Mouse (Mus musculus) embryonic facial prominence, embryonic 14.5 days (tissue): Measurements from ENCODE around the gene Il17f. TPM values are rescaled to one million over a fixed set of nuclear protein-coding genes. Genes with fewer than 3 reads are reported as not detected.

Source experiments
- ATAC-seq: fragments of 200-750 bp; cut with Nextera tagmentation; 2 replicates; pipeline ENCODE4 v1.8.0; 2017; ENCODE audit warnings: low read depth, moderate number of reproducible peaks, moderate TSS enrichment
- DNase-seq: peaks from one replicate; pipeline ENCODE4 v3.0.0-alpha.2; 2015; ENCODE audit warnings: low spot score
- H3K27ac ChIP-seq: fragments of 300-500 bp; sonication (generic); replicated peaks from 2 replicates; pipeline ENCODE4 v1.5.1; 2014; ENCODE audit warnings: low read depth, mild to moderate bottlenecking, low read length, moderate library complexity
- H3K27me3 ChIP-seq: fragments of 300-500 bp; sonication (generic); replicated peaks from 2 replicates; pipeline ENCODE4 v1.6.1; 2014; ENCODE audit warnings: low read length; ENCODE audit not compliant: control insufficient read depth, insufficient read depth
- H3K36me3 ChIP-seq: fragments of 300-500 bp; sonication (generic); 2 replicates; pipeline ENCODE4 v1.6.1; 2014; ENCODE audit warnings: low read length, mixed read lengths; ENCODE audit not compliant: control insufficient read depth, insufficient read depth
- H3K4me1 ChIP-seq: fragments of 300-500 bp; sonication (generic); 2 replicates; pipeline ENCODE4 v1.6.1; 2014; ENCODE audit warnings: antibody characterized with exemption, low read length; ENCODE audit not compliant: control insufficient read depth, insufficient read depth
- H3K4me2 ChIP-seq: fragments of 300-500 bp; sonication (generic); 2 replicates; pipeline ENCODE4 v1.6.1; 2014; ENCODE audit warnings: low read depth, mild to moderate bottlenecking, low read length, moderate library complexity, mixed read lengths
- H3K4me3 ChIP-seq: fragments of 300-500 bp; sonication (generic); 2 replicates; pipeline ENCODE4 v1.5.1; 2014; ENCODE audit warnings: low read depth, mild to moderate bottlenecking, low read length
- H3K9ac ChIP-seq: fragments of 300-500 bp; sonication (generic); 2 replicates; pipeline ENCODE4 v1.6.1; 2014; ENCODE audit warnings: low read depth, mild to moderate bottlenecking, low read length, moderate library complexity, mixed read lengths
- H3K9me3 ChIP-seq: fragments of 300-500 bp; sonication (generic); 2 replicates; pipeline ENCODE4 v1.6.1; 2016; ENCODE audit warnings: low read length; ENCODE audit not compliant: control insufficient read depth
- WGBS: fragments of 180-500 bp; shearing (Covaris S2); extraction: QIAGEN DNeasy Blood & Tissue Kit; methylation state at CpG from one replicate; pipeline ENCODE4 v1.1.7; 2014; 5-methylcytosine and 5-hydroxymethylcytosine counted together
- polyA plus RNA-seq: library from polyadenylated mRNA; unstranded; fragments of >200 nt; fragmentation: Nextera tagmentation; extraction: Ambion mirVana; gene quantifications from 2 replicates; pipeline ENCODE4 v1.2.1, GENCODE M21; 2014

Il17f gene
- polyA plus RNA-seq, 1 experiment from 2014 or later = not detected

DNA sequence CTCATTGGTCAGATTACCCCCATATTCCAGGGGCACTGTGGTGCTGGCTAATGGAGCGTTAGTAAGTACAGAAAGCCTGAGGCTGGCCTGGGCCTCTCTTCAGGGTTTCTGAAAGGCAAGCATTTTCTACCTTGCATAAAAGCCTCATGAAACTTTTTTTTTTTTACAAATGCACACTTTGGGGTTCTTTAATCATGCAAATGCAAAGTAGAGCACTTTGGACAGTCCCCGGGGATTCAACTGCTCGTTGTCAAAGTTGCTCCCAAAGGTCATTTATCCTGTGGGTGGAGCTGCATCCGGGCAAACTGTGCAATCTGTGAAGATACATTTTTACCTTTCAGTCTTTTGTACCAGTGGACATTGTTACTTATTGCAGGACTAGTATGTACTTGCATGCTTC, 29.0 kb downstream of the Il17f start:
- H3K9me3 ChIP-seq = no peaks in the 10 kb centered on the region
- no peaks in the 10 kb centered on the region for H3K4me1 ChIP-seq
- no peak overlapping the region for H3K4me2 ChIP-seq
- H3K9ac ChIP-seq = no peak overlapping the region
- no peak overlapping the region for H3K27ac ChIP-seq
- no peaks in the 10 kb centered on the region for H3K36me3 ChIP-seq
- 62% methylated on average over 4 of the region's 4 CpGs for WGBS
- DNase-seq = no peak
- H3K4me3 ChIP-seq = no peak overlapping the region
- no peaks in the 10 kb centered on the region for H3K27me3 ChIP-seq
- no peak for ATAC-seq

DNA sequence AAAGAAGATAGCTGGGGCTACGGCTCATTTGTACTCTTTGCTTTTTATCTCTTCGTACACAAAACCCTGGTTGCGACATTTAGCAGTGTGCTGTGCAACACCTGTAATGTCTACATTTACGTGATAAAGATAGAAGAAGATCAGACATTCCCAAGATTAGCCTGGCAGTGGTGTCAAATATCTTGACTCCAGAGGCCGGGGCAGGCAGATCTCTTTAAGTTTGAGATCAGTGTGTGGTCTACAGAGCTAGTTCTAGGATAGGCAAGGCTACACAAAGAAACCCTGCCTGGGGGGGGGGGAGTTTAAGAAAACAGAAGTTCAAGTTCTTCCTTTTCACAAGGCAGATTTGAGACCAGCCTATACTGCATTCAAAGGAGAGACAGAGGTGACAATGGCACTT, 30.1 kb downstream of the Il17f start:
- H3K4me1 ChIP-seq = no peaks in the 10 kb centered on the region
- no peak overlapping the region for H3K27ac ChIP-seq
- 80% methylated on average over 5 of the region's 5 CpGs for WGBS
- no peaks in the 10 kb centered on the region for H3K36me3 ChIP-seq
- H3K4me3 ChIP-seq = no peak overlapping the region
- H3K9ac ChIP-seq = no peak overlapping the region
- H3K9me3 ChIP-seq = no peaks in the 10 kb centered on the region
- no peaks in the 10 kb centered on the region for H3K27me3 ChIP-seq
- no peak for ATAC-seq
- DNase-seq = no peak
- H3K4me2 ChIP-seq = no peak overlapping the region

DNA sequence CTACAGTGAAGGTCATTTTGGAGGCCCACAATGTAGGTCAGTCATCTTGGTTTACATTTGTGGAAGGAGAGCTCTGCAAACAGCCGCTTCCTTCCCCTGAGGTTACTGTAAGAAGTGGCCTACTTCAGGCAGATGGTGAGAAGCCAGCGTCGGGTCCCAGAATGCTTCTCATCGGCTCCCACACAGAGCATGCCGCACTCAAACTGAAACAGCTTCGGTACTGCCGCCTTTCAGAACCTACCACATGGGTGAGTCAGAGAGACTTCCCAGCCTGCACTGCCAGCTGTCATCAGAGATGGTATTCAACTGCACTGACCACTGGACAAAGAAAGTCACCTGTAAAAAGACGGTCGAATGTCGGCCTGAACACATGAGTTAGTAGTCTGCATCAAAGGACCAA, 30.6 kb downstream of the Il17f start:
- ATAC-seq (no peak), DNase-seq (no peak)
- H3K27me3 ChIP-seq = no peaks in the 10 kb centered on the region
- no peaks in the 10 kb centered on the region for H3K9me3 ChIP-seq
- H3K27ac ChIP-seq = no peak overlapping the region
- WGBS = 82% methylated on average over 10 of the region's 10 CpGs
- no peak overlapping the region for H3K9ac ChIP-seq
- no peak overlapping the region for H3K4me2 ChIP-seq
- H3K36me3 ChIP-seq = no peaks in the 10 kb centered on the region
- H3K4me3 ChIP-seq = no peak overlapping the region
- no peaks in the 10 kb centered on the region for H3K4me1 ChIP-seq

DNA sequence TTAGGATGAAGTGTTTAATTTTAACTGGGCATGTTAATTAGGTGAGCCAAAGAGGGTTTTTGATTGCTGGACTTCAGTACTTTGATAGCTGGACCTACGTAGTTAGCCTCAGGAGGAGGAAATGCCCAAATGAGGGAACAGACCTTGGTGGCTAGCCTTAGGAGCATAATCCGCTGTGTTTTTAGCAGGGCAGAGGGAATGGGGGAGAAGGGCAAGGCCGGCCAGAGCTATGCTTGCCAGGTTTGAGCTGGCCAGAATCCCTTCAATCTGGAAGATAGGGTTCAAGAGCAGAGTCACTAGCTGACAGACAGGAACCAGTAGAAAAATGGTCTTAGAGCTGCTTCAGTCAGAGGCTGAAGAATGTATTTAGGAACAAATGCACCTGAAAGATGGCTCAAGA, 32.8 kb downstream of the Il17f start:
- no peaks in the 10 kb centered on the region for H3K9me3 ChIP-seq
- WGBS = 83% methylated on average over 3 of the region's 3 CpGs
- H3K27me3 ChIP-seq = no peaks in the 10 kb centered on the region
- H3K9ac ChIP-seq = no peak overlapping the region
- H3K36me3 ChIP-seq = no peaks in the 10 kb centered on the region
- ATAC-seq (no peak), DNase-seq (no peak)
- no peaks in the 10 kb centered on the region for H3K4me1 ChIP-seq
- H3K4me2 ChIP-seq = no peak overlapping the region
- no peak overlapping the region for H3K27ac ChIP-seq
- no peak overlapping the region for H3K4me3 ChIP-seq

DNA sequence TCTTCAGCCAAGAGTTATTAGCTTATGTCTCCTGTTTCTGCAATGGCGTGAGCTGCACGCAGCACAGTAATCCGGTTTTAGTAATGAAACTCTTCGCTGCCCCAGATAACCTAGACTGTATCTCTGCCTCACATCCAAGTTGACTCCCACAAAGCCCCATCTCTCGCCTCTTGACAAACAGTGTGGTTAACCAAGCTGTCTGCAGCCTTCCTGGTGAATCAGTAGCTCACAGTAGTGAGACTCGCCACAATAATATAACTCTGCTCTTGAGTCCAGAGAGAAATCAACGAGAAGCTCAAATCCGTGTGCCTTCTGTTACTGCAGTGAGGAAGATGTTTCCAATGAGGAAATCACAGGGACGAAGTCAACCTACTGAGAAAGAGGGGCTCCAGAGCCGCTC, 36.0 kb downstream of the Il17f start:
- ATAC-seq = no peak
- Histone ChIP-seq H3K27ac (no peak overlapping the region), H3K36me3 (no peaks in the 10 kb centered on the region), H3K4me1 (no peaks in the 10 kb centered on the region), H3K4me3 (no peak overlapping the region), H3K9me3 (no peaks in the 10 kb centered on the region), H3K27me3 (no peaks in the 10 kb centered on the region), H3K4me2 (no peak overlapping the region), H3K9ac (no peak overlapping the region)
- 78% methylated on average over 10 of the region's 10 CpGs for WGBS
- no peak for DNase-seq

DNA sequence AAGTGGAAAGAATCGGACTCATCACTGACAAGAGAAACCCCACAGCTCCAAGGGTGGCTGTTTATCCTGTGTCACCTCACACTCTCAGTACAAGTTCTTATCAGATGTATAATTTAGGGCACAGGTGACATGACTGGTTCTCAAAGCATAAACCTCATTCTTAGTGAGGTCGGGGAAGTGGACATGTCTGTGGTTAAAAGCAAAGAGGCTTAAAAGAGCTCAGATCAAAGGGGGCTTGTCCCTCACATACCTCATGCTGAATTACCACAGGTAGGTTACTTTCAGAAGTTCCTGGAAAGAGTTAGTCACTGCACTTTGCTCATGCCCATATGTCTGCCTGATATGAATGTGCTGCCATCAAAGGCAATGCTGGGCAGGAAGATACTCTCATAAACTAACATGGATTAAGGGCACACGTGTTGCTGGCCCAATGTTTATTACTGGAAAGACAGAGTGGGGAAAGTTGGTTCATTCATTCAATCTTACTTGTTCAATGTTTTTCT, 49.9 kb downstream of the Il17f start:
- no peaks in the 10 kb centered on the region for H3K9me3 ChIP-seq
- H3K36me3 ChIP-seq = no peaks in the 10 kb centered on the region
- DNase-seq = no peak
- no peaks in the 10 kb centered on the region for H3K27me3 ChIP-seq
- H3K27ac ChIP-seq = no peak overlapping the region
- ATAC-seq = no peak
- no peaks in the 10 kb centered on the region for H3K4me1 ChIP-seq
- no peak overlapping the region for H3K4me3 ChIP-seq
- H3K4me2 ChIP-seq = no peak overlapping the region
- WGBS = 66% methylated on average over 3 of the region's 3 CpGs
- no peak overlapping the region for H3K9ac ChIP-seq

DNA sequence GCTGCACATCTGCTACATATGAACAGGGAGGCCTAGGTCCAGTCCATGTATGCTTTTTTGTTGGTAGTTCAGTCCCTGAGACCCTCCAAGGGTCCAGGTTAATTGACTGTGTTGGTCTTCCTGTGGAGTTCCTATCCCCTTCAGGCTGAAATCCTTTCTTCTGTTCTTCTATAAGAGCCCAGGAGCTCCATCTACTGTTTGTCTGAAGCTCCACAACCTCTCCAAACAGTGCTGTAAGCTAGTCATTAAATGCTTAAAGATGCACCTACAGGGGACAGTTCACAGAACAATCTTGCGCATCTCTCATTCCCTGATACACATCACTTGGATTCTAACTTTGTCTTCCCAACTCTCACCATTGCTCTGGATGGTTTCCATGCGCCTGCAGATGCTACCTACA, 51.9 kb downstream of the Il17f start:
- Histone ChIP-seq H3K36me3 (no peaks in the 10 kb centered on the region), H3K27ac (no peak overlapping the region), H3K4me2 (no peak overlapping the region), H3K9ac (no peak overlapping the region), H3K4me1 (no peaks in the 10 kb centered on the region), H3K27me3 (no peaks in the 10 kb centered on the region), H3K9me3 (no peaks in the 10 kb centered on the region), H3K4me3 (no peak overlapping the region)
- peak; percentile 31 for DNase-seq
- ATAC-seq = no peak
- WGBS = 84% methylated on average over 2 of the region's 2 CpGs

DNA sequence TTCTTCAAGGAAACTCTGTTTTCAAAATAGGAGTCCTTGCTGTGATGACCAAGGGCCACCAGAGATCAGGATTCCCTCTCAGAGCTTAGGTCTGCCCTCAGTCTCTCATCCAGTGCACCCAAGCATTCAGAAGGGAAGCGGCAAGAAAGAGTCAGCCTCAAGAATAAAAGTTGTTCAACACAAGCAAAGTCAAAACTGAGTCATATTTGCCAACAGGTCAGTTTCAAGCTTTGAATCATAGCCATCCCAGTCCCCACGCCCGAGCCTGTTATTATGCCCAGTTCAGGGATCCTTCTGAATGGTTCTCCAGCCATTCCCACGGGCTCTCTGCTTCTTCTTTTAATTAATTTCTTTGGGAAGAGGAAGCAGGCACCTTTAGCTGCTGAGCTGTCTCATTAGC, 53.8 kb downstream of the Il17f start:
- no peaks in the 10 kb centered on the region for H3K27me3 ChIP-seq
- no peak overlapping the region for H3K27ac ChIP-seq
- no peak for DNase-seq
- ATAC-seq = no peak
- 79% methylated on average over 4 of the region's 4 CpGs for WGBS
- no peaks in the 10 kb centered on the region for H3K4me1 ChIP-seq
- H3K4me2 ChIP-seq = no peak overlapping the region
- H3K9ac ChIP-seq = no peak overlapping the region
- H3K36me3 ChIP-seq = no peaks in the 10 kb centered on the region
- no peak overlapping the region for H3K4me3 ChIP-seq
- H3K9me3 ChIP-seq = no peaks in the 10 kb centered on the region

DNA sequence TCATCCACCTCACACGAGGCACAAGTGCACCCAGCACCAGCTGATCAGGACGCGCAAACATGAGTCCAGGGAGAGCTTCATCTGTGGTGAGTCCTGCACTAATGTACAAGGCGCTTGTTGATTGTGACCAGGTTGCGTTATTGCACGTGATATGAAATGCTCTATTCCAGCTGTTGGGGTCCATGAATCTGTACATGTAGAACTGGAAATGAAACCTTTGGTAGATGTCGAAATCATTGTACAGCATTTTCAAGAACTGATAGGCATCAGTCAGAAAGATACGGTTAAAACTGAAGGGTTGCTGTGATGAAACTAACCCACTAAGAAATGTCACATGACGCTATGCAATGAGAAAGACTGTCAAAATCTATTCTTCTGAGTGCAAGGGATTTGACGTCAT, 59.5 kb downstream of the Il17f start, which contains the start of gene Il17a:
Gene Il17a (plus strand): TSS at position 3 of the 400 bp plus-strand sequence.
- Histone ChIP-seq H3K27me3 (no peaks in the 10 kb centered on the region), H3K27ac (no peak within 1 kb of the TSS), H3K4me1 (no peaks in the 10 kb centered on the region), H3K9me3 (peaks cover 6% of the 10 kb centered on the region; the same call in 1 of the 2 replicates), H3K9ac (no peak within 1 kb of the TSS), H3K4me2 (no peak within 1 kb of the TSS), H3K36me3 (no peaks in the 10 kb centered on the region), H3K4me3 (no peak within 1 kb of the TSS)
- WGBS = 89% methylated on average over 10 of the region's 10 CpGs
- ATAC-seq = no peak
- no peak for DNase-seq
